Mouse (Mus musculus) gastrocnemius, adult 18-20 months (tissue): Measurements from ENCODE around the gene Rps21. TPM values are rescaled to one million over a fixed set of nuclear protein-coding genes. Genes with fewer than 3 reads are reported as not detected.

Experiments used
- DNase-seq: peaks from one replicate; pipeline ENCODE4 v3.0.0; 2021; ENCODE audit warnings: low spot score
- long read RNA-seq, 2 experiments: library from polyadenylated mRNA; stranded (forward); transcript quantifications; one replicate each; pipeline ENCODE4 v2.0.0; 2021
- total RNA-seq, 2 experiments: library from RNA; stranded (reverse); gene quantifications; 2 replicates each; pipeline ENCODE4 v1.2.3; 2021

The Rps21 gene
- total RNA-seq, result 100 to 1,000 TPM; 355 to 460 TPM
- long read RNA-seq, experiment 1, transcript Rps21-201 (6 exons, 394 nt), result major isoform, 31 of 70 reads
- long read RNA-seq, experiment 1, partial matches to known transcripts, result 36 of 70 reads
- long read RNA-seq, experiment 1, other reads (novel, unspliced or antisense), result 3 of 70 reads
- long read RNA-seq, experiment 2, transcript Rps21-201 (6 exons, 394 nt), result major isoform, 27 of 66 reads
- long read RNA-seq, experiment 2, partial matches to known transcripts, result 38 of 66 reads
- long read RNA-seq, experiment 2, other reads (novel, unspliced or antisense), result 1 of 66 reads

DNA sequence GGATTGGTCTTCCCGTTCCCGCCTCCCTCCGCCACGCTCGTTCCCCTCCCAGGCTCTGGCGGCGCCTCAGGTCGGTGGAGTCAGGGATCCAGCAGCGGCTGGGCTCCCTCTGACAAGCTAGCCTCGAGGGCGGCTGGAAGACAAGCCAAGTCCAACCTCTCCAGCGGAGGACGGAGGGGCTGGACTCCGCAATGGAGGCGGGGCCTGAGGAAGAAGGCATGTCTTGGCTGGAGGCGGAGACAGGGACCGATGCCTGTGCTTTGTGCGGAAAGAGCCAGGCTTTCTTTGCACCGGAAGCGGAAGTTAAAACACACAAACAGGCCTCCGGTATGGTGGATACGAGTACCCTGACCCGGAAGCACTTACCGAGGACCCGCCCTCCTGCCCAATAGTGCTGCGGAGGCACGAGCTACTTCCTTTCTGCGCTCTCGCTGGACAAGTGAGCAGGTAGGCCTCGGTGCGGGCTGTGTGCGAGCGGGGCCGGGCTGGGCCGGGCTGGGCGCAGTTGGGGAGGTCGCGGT is at the start of gene Rps21:
Rps21 (plus strand) TSS at position 377 of the 521 bp plus-strand sequence.
- peak; percentile 99 for DNase-seq

DNA sequence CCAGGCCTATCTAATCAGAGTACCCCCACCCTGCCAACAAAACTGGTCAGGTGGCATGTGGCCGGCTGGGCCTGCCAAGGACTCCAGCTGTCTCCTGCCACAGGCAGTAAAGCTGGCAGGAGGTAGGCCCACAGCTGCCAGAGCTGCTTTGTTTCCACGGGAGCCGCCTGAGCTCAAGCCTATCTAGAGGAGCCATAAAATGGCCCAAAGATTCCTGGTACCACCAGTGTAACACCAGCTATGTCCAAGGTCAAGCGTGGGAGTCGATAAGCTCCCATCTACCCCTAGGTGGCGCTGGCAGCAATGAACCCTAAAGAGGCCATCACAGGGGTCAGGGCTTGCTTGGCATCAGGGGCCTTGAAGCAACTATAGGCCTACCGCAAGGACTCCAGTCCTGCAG is 49.3 kb upstream of the Rps21 start:
- peak; percentile 67 for DNase-seq

DNA sequence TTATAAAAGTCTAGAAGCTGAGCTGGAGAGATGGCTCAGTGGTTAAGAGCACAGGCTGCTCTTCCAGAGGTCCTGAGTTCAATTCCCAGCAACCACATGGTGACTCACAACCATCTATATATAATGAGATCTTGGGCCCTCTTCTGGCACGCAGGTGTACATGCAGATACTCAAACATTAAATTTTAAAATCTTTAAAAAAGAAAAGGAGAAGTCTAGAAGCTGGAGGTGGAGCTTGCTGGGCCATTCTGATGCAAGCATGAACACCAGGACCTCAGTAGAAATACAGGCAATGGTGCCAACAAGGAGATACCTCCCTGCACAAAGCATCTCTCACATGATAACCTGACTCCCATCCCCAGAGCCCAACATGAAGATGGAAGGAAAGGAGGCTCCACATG is 48.2 kb upstream of the Rps21 start:
- no peak for DNase-seq

DNA sequence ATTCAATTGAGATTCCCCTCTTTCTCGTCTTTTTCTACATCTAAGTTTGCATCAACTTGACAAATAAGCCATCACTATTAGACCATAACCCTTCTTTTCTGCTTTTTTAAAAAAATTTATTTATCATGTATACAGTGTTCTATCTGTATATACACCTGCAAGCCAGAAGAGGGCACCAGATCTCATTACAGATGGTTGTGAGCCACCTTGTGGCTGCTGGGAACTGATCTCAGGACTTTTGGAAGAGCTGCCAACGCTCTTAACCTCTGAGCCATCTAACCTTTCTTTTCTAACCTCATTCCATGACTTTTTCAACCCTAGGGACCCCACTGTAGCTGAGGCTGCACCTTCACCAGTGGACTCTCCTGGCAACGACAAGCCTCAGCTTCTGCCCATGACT is 44.9 kb upstream of the Rps21 start:
- no peak for DNase-seq

GRCm38 (mm10) chr2:180214352-180214978 is 42.7 kb upstream of the Rps21 start:
- no peak for DNase-seq

GRCm38 (mm10) chr2:180215011-180215461 is 42.1 kb upstream of the Rps21 start:
- no peak for DNase-seq

DNA sequence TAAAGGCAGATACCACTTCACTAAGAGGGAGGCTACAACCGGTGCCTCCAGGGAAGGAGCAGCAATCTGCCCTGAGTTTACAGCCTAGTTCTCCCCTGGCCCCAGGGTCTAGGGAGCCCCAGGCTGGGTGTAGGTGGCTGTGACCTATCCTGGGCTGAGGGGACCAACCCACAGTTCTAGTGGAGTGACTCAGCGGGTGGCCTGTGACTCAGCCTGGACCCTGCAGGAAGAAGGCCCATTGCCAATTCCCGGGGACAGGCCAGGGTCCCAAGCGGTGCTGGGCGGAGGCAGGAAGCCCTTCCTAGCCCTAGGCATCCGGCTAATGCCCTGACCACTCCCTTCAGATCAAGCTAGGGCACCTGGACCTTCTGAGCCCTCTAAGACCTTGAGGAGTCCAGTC is 41.2 kb upstream of the Rps21 start:
- no peak for DNase-seq

DNA sequence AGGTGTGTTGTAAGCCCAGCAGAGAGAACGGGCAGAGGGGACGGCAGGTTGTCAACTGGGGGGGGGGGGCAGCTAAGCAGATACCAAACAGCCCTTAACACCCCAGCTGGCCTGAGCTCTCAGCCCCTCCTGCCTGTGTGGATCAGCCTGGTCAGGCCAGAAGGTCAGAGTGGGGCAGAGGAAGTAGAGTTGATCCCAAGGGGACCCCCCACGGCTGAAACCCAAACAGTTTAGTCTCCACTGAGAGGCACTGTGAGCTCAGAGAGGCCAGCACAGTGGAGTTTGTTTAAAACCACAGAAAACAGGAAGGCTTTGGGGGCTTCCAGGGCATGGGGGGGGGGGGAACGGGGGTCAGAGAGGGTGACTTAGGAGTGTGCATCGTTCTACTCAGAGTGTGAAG is 40.3 kb upstream of the Rps21 start:
- DNase-seq, result no peak

GRCm38 (mm10) chr2:180217587-180217986 is 39.6 kb upstream of the Rps21 start:
- peak; percentile 95 for DNase-seq

DNA sequence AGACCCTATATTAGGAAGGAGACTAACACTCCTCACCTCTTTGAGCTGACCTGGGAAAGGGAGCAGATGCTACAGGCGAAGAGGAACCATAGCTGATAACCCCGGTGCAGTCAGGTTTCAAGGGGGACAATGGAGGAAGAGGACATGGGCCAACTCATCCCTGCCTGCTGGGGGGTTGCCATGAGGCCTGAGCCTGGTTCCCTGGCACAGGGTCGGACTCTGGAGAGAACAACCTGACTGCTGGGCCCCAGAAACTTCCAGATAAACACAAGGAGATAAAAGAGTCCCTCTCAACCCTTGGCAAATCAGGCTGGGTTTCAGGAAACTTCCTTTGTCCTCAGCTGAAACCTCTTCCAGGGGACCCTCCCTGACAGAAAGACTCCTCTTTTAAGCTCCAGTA is 38.9 kb upstream of the Rps21 start:
- no peak for DNase-seq

DNA sequence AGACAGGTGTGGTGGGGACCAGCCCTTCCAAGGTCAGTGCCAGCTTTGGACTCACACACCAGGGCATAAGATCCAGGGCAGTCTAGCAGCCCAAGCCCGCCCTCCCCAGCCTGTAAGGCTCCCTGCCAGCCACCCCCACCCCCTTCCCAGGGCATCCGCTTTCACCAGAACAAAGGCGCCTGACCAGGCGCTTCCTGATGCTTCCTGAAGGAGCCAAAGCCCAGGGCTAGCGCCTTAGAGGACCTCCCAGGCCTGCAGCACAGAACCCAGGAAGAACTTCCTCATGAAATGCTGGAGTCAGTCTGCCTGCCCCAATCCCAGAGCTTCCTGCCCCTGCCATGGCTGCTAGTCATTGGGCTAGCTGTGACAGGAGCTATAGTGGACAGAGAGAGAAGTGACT is 38.5 kb upstream of the Rps21 start:
- DNase-seq, result no peak

GRCm38 (mm10) chr2:180219145-180219943 is 37.8 kb upstream of the Rps21 start:
- DNase-seq, result no peak

- no peak for DNase-seq
These were observed 37.0 kb upstream of the Rps21 start for GRCm38 (mm10) chr2:180220165-180220564.

- no peak for DNase-seq
These were observed 36.1 kb upstream of the Rps21 start for GRCm38 (mm10) chr2:180221051-180221450.

- no peak for DNase-seq
These were observed 34.9 kb upstream of the Rps21 start for GRCm38 (mm10) chr2:180222250-180222649.

DNA sequence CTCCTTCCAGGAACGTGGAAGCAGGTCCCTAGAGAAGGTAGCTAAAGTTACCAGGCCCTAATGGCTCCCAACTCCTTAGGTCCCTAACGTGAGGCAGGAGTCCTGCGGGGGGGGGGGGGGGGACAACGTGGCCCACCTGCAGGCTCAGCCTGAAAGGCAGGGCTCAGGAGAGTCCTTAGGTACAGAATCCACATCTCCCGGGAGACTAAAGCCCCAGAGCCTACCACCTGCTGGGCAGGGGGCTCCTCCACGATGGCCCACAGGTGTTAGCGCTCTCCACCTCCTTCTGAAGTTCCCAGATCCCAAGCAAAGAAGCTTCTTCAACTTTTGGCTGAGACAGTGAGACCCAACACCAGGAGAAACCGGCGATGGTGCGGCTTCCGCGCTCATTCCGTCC is 32.5 kb upstream of the Rps21 start:
- DNase-seq, result no peak

- DNase-seq, result no peak
These were observed 32.0 kb upstream of the Rps21 start for GRCm38 (mm10) chr2:180225044-180225761.

GRCm38 (mm10) chr2:180225762-180226378 is 31.3 kb upstream of the Rps21 start, which contains the start of gene Lama5:
Gene Lama5 (minus strand): TSS chr2:180225859.
- no peak for DNase-seq

DNA sequence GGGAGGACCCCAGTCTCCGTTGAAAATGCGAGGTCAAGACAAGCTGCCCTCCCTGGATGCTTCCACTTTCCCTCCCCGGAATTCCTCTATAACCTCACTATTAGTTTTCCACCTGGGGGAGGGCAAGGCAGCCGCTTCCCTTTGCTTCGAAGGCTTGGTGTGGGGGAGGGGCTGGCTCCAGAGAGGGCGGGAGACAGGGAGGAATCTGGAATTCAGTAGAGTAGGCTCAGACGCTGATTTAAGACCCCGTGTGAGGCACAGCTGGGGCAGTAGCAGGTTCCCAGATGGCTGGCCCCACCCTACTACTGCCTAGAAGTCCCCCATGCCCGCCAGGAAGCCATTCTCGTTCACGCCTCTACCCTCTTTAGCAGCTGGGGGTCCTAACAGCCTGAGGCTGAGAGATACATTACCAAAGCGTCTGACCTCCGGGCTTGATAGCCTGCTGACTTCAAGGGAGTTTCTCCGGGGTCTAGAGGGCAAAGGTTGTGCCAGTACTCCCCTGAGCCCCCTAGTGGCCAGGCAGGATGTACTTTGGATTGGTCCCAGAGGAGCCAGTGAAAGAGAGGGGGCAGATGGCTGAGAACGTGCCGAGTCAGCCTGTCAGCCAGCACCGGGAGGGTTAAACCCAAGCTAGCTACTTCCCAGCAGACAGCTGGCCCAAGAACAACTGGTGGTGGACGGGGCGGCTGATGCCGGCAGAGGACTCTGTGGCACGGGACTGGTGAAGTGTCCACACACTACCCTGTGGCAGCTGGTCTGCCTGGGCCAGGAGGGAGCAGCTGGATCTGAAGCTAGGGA is 29.7 kb upstream of the Rps21 start:
- peak; percentile 69 for DNase-seq

GRCm38 (mm10) chr2:180228060-180228458 is 29.1 kb upstream of the Rps21 start:
- no peak for DNase-seq
